ENCODE assay signal across 11 mouse cellular contexts in the genomic region with DNA sequence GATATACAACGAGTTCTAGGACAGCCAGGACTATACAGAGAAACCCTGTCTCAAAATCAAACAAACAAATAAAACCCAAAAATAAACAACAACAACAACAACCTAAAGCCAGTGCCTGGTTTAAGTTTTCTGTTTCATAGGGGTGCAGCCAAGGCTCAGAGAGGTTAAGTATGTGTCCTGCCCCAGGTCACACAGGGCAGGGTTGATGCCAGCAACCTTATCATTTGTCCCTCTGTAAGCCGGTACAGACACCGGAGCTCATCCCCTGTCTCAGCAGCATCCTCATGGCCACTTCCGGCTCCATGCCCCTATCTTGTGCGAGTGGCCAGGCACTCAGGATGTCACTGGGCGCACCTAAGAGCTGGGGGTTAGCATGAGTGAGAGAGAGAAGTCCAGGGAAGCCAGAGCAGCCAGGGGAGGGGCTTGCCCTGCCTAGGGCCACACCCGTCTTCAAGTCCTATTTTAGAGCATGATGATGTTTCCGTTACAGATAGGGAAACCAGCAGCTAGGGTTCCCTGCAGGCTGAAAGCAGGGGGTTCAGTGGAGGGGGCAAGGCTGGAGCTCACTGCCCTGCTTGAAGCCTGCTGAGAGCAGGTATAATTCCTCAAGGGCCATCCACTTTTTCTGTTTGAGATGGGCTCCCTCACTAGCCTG. TPM values are rescaled to one million over a fixed set of nuclear protein-coding genes. Genes with fewer than 3 reads are reported as not detected.
A peak's percentile ranks its signal among the peaks of the same experiment; 100 is the strongest.
DNase-seq lines count a peak whose midpoint lies in the region; ATAC-seq and TF ChIP-seq lines count a peak whose summit lies in the region.
"Had no signal": no experiment of that assay in that cellular context is flagged by ENCODE, and none has a peak within 500 bp of the region (broad histone marks: within the 10 kb centered on the region; RNA-seq: fewer than 3 reads in every experiment).

No protein-coding gene starts in this region.

- H3K4me3 ChIP-seq in lung, postnatal 0 days (ENCODE audit: low read depth, low read length) = no peak overlapping the region
- peak overlapping the region; percentile 17 for H3K4me3 ChIP-seq in liver, embryonic 13.5 days (replicated peaks)
- no peak overlapping the region for H3K4me3 ChIP-seq in forebrain, postnatal 0 days (ENCODE audit: low read depth, low read length)
- H3K4me3 ChIP-seq: neural tube, embryonic 13.5 days had no signal

- H3K4me1 ChIP-seq in lung, postnatal 0 days (ENCODE audit: insufficient read depth, low read depth, low read length) = peaks cover 10% of the 10 kb centered on the region
- H3K4me1 ChIP-seq in liver, embryonic 13.5 days (replicated peaks) = peaks cover 93% of the 10 kb centered on the region
- peaks cover 12% of the 10 kb centered on the region for H3K4me1 ChIP-seq in forebrain, postnatal 0 days (ENCODE audit: insufficient read depth)

- TF ChIP-seq CTCF in lung, postnatal 0 days (IDR thresholded peaks at IDR 0.05) = no peak
- TF ChIP-seq CTCF in forebrain, postnatal 0 days (IDR thresholded peaks at IDR 0.05; ENCODE audit: low read depth) = no peak

- no peaks in the 10 kb centered on the region for H3K9me3 ChIP-seq in lung, postnatal 0 days (ENCODE audit: low read length)
- no peaks in the 10 kb centered on the region for H3K9me3 ChIP-seq in liver, embryonic 13.5 days (replicated peaks)
- no peaks in the 10 kb centered on the region for H3K9me3 ChIP-seq in forebrain, postnatal 0 days (ENCODE audit: low read length)
- H3K9me3 ChIP-seq: neural tube, embryonic 13.5 days had no signal

- H3K36me3 ChIP-seq in lung, postnatal 0 days (ENCODE audit: insufficient read depth, low read length) = no peaks in the 10 kb centered on the region
- H3K36me3 ChIP-seq in liver, embryonic 13.5 days = no peaks in the 10 kb centered on the region
- no peaks in the 10 kb centered on the region for H3K36me3 ChIP-seq in forebrain, postnatal 0 days (ENCODE audit: insufficient read depth)
- H3K36me3 ChIP-seq: neural tube, embryonic 13.5 days had no signal

- H3K27me3 ChIP-seq in lung, postnatal 0 days (replicated peaks; ENCODE audit: insufficient read depth, low read length) = no peaks in the 10 kb centered on the region
- 0 out of 2 replicates have a peak, but pooled peaks cover 5% of the 10 kb centered on the region for H3K27me3 ChIP-seq in liver, embryonic 13.5 days
- H3K27me3 ChIP-seq in forebrain, postnatal 0 days (ENCODE audit: insufficient read depth, low read length) = no peaks in the 10 kb centered on the region

- 54% methylated on average over 8 of the region's 8 CpGs for WGBS in lung, postnatal 0 days
- 19% methylated on average over 8 of the region's 8 CpGs for WGBS in liver, embryonic 13.5 days (ENCODE audit: insufficient replicate concordance)
- 86% methylated on average over 8 of the region's 8 CpGs for WGBS in forebrain, postnatal 0 days

- H3K27ac ChIP-seq in lung, postnatal 0 days (ENCODE audit: low read length) = no peak overlapping the region
- H3K27ac ChIP-seq in liver, embryonic 13.5 days = peak overlapping the region; percentile 86
- H3K27ac ChIP-seq in forebrain, postnatal 0 days (ENCODE audit: low read depth, low read length) = no peak overlapping the region
- H3K27ac ChIP-seq: kidney, postnatal 0 days had no signal

- no peak for ATAC-seq in CD4-positive, CD25-positive, alpha-beta regulatory T cell, adult 4 months
- ATAC-seq in lung, postnatal 0 days = peak; percentile 28; the same call in 1 of the 2 replicates
- ATAC-seq in liver, embryonic 13.5 days (ENCODE audit: low read depth) = peak; percentile 80
- no peak for ATAC-seq in forebrain, postnatal 0 days

- no peak for TF ChIP-seq EP300 in lung, postnatal 0 days (IDR thresholded peaks at IDR 0.05)

- no peak overlapping the region for H3K9ac ChIP-seq in lung, postnatal 0 days (replicated peaks; ENCODE audit: low read depth)
- H3K9ac ChIP-seq in liver, embryonic 13.5 days = peak overlapping the region; percentile 67
- no peak overlapping the region for H3K9ac ChIP-seq in forebrain, postnatal 0 days
- H3K9ac ChIP-seq: neural tube, embryonic 13.5 days had no signal

- DNase-seq in CD4-positive, CD25-positive, alpha-beta regulatory T cell, adult 2 months (ENCODE audit: low read depth, low spot score) = peak; percentile 18
- no peak for DNase-seq in lung, postnatal 0 days (ENCODE audit: low spot score)
- no peak for DNase-seq in lung, postnatal 4 days
- peak; percentile 57 for DNase-seq in liver, embryonic 13.5 days
- DNase-seq in thymus, postnatal 14 days = peak; percentile 19
- no peak for DNase-seq in embryo, embryonic 10 days (ENCODE audit: low spot score)
- DNase-seq in forebrain, postnatal 0 days = no peak
- DNase-seq: lung, postnatal 10 days had no signal

- H3K4me2 ChIP-seq in lung, postnatal 0 days (replicated peaks; ENCODE audit: low read depth, low read length) = no peak overlapping the region
- H3K4me2 ChIP-seq in liver, embryonic 13.5 days = peak overlapping the region; percentile 60
- H3K4me2 ChIP-seq in forebrain, postnatal 0 days (ENCODE audit: low read depth) = no peak overlapping the region
- H3K4me2 ChIP-seq: neural tube, embryonic 13.5 days had no signal

RNA-seq across cellular contexts. Expression of a gene that starts 12.3 kb away (rescaled TPM):
- under 1 TPM in 1 of 2 experiments, not detected in 1; 0.22 TPM for polyA plus RNA-seq in CD4-positive, CD25-positive, alpha-beta regulatory T cell, adult 4 months (2017; shearing (Covaris generic))
- polyA plus RNA-seq in lung, postnatal 0 days (2015; fragmentation: Nextera tagmentation; extraction: Ambion mirVana) = 0.17 and 0.19 TPM in 2 replicates
- polyA plus RNA-seq in liver, embryonic 13.5 days (2015; fragmentation: Nextera tagmentation; extraction: Ambion mirVana) = 0.14 and 0.17 TPM in 2 replicates
- total RNA-seq in forebrain, postnatal 0 days (2014; rRNA removed) = 8.1 and 8.8 TPM in 2 replicates
- 6.7 and 11.3 TPM in 2 replicates for polyA plus RNA-seq in forebrain, postnatal 0 days (2015; fragmentation: Nextera tagmentation; extraction: Ambion mirVana)

Comparison
In these comparisons a context has a peak if more than half of its experiments do, and no peak if none do; other contexts are left out.
1. DNase-seq: peak in CD4-positive, CD25-positive, alpha-beta regulatory T cell, adult 2 months (single experiment), liver, embryonic 13.5 days (single experiment) and thymus, postnatal 14 days (single experiment); none in lung, postnatal 0 days (single experiment), lung, postnatal 4 days (0 of 2), embryo, embryonic 10 days (single experiment) and forebrain, postnatal 0 days (single experiment).
2. ATAC-seq: peak in lung, postnatal 0 days (single experiment) and liver, embryonic 13.5 days (single experiment); none in CD4-positive, CD25-positive, alpha-beta regulatory T cell, adult 4 months (single experiment) and forebrain, postnatal 0 days (single experiment).